ENCODE assay signal across 8 mouse cellular contexts in genomic region chr10:61069248-61069647, GRCm38 (mm10). TPM values are rescaled to one million over a fixed set of nuclear protein-coding genes. Genes with fewer than 3 reads are reported as not detected.
DNase-seq lines count a peak whose midpoint lies in the region; ATAC-seq lines count a peak whose summit lies in the region.

No protein-coding gene starts in this region.

- H3K4me1 ChIP-seq in heart, embryonic 12.5 days (replicated peaks): peaks cover 36% of the 10 kb centered on the region
- peaks cover 24% of the 10 kb centered on the region for H3K4me1 ChIP-seq in midbrain, embryonic 13.5 days (replicated peaks)
- 0 out of 2 replicates have a peak, but pooled peaks cover 4% of the 10 kb centered on the region for H3K4me1 ChIP-seq in midbrain, embryonic 14.5 days (ENCODE audit: control insufficient read depth, insufficient read depth, low read length)
- peaks cover 33% of the 10 kb centered on the region for H3K4me1 ChIP-seq in limb, embryonic 12.5 days (replicated peaks)

- no peak for DNase-seq in heart, postnatal 4 days
- DNase-seq in midbrain, embryonic 14.5 days: no peak
- no peak for DNase-seq in layer of hippocampus, postnatal 14 days (ENCODE audit: low spot score in 2 of 2)
- DNase-seq in adrenal gland, postnatal 25 days: no peak
- DNase-seq in frontal cortex, postnatal 10 days (ENCODE audit: low spot score in 2 of 2): no peak

- no peaks in the 10 kb centered on the region for H3K27me3 ChIP-seq in heart, embryonic 12.5 days (replicated peaks)
- H3K27me3 ChIP-seq in midbrain, embryonic 13.5 days: peaks cover 6% of the 10 kb centered on the region; the same call in 1 of the 2 replicates
- no peaks in the 10 kb centered on the region for H3K27me3 ChIP-seq in midbrain, embryonic 14.5 days (ENCODE audit: control insufficient read depth, insufficient read depth, low read length)
- H3K27me3 ChIP-seq in limb, embryonic 12.5 days: no peaks in the 10 kb centered on the region

- H3K4me2 ChIP-seq in heart, embryonic 12.5 days: peak overlapping the region; percentile 50
- H3K4me2 ChIP-seq in midbrain, embryonic 13.5 days (replicated peaks): no peak overlapping the region
- no peak overlapping the region for H3K4me2 ChIP-seq in midbrain, embryonic 14.5 days (ENCODE audit: low read length)
- peak overlapping the region; percentile 23 for H3K4me2 ChIP-seq in limb, embryonic 12.5 days

- H3K36me3 ChIP-seq in heart, embryonic 12.5 days: no peaks in the 10 kb centered on the region
- H3K36me3 ChIP-seq in midbrain, embryonic 13.5 days: no peaks in the 10 kb centered on the region
- no peaks in the 10 kb centered on the region for H3K36me3 ChIP-seq in midbrain, embryonic 14.5 days (ENCODE audit: control insufficient read depth, insufficient read depth, low read length)
- no peaks in the 10 kb centered on the region for H3K36me3 ChIP-seq in limb, embryonic 12.5 days

- H3K9me3 ChIP-seq in heart, embryonic 12.5 days (replicated peaks): no peaks in the 10 kb centered on the region
- H3K9me3 ChIP-seq in midbrain, embryonic 13.5 days: no peaks in the 10 kb centered on the region
- H3K9me3 ChIP-seq in midbrain, embryonic 14.5 days (ENCODE audit: control insufficient read depth, low read length): no peaks in the 10 kb centered on the region
- no peaks in the 10 kb centered on the region for H3K9me3 ChIP-seq in limb, embryonic 12.5 days

- no peak for ATAC-seq in heart, embryonic 12.5 days (ENCODE audit: insufficient number of reproducible peaks, low FRiP score)
- peak; percentile 15; the same call in 1 of the 2 replicates for ATAC-seq in midbrain, embryonic 13.5 days
- no peak; the same call in 1 of the 2 replicates for ATAC-seq in midbrain, embryonic 14.5 days (ENCODE audit: low FRiP score, low TSS enrichment)
- ATAC-seq in limb, embryonic 12.5 days (ENCODE audit: insufficient number of reproducible peaks, insufficient read depth, low FRiP score, low TSS enrichment, low read depth): no peak

- H3K9ac ChIP-seq in heart, embryonic 12.5 days: peak overlapping the region; percentile 44; the same call in 1 of the 2 replicates
- H3K9ac ChIP-seq in midbrain, embryonic 13.5 days (replicated peaks): no peak overlapping the region
- H3K9ac ChIP-seq in midbrain, embryonic 14.5 days (replicated peaks; ENCODE audit: low read length): no peak overlapping the region
- H3K9ac ChIP-seq in limb, embryonic 12.5 days (replicated peaks): 0 out of 2 replicates have a peak overlapping the region, but pooled peaks have one; percentile 24

- H3K27ac ChIP-seq in heart, embryonic 12.5 days (ENCODE audit: poor library complexity, severe bottlenecking): peak overlapping the region; percentile 67
- no peak overlapping the region for H3K27ac ChIP-seq in midbrain, embryonic 13.5 days
- H3K27ac ChIP-seq in midbrain, embryonic 14.5 days (replicated peaks; ENCODE audit: low read depth, low read length): no peak overlapping the region
- no peak overlapping the region for H3K27ac ChIP-seq in limb, embryonic 12.5 days

- 10% methylated on average over 13 of the region's 13 CpGs for WGBS in heart, embryonic 12.5 days
- 9% methylated on average over 13 of the region's 13 CpGs for WGBS in midbrain, embryonic 13.5 days
- 13% methylated on average over 13 of the region's 13 CpGs for WGBS in midbrain, embryonic 14.5 days
- WGBS in limb, embryonic 12.5 days: 10% methylated on average over 13 of the region's 13 CpGs

- H3K4me3 ChIP-seq in heart, embryonic 12.5 days: peak overlapping the region; percentile 12; the same call in 1 of the 2 replicates
- no peak overlapping the region for H3K4me3 ChIP-seq in midbrain, embryonic 13.5 days (replicated peaks)
- H3K4me3 ChIP-seq in midbrain, embryonic 14.5 days (replicated peaks; ENCODE audit: low read depth, low read length): no peak overlapping the region
- no peak overlapping the region for H3K4me3 ChIP-seq in limb, embryonic 12.5 days (replicated peaks)

RNA-seq across cellular contexts. Expression of gene Pcbd1, which starts 19.9 kb away (rescaled TPM):
- polyA plus RNA-seq in heart, embryonic 12.5 days (2016; fragmentation: Nextera tagmentation; extraction: Ambion mirVana): 68.6 and 69.1 TPM in 2 replicates
- total RNA-seq in heart, postnatal 4 days (2021): 10 to 100 TPM; 20.8 to 21.8 TPM
- polyA plus RNA-seq in midbrain, embryonic 13.5 days (2015; fragmentation: Nextera tagmentation; extraction: Ambion mirVana): 31.8 and 32.6 TPM in 2 replicates
- polyA plus RNA-seq in midbrain, embryonic 14.5 days (2014; fragmentation: Nextera tagmentation; extraction: Ambion mirVana): 39.8 and 52.0 TPM in 2 replicates
- polyA plus RNA-seq in limb, embryonic 12.5 days (2016; fragmentation: Nextera tagmentation; extraction: Ambion mirVana): 17.1 and 17.5 TPM in 2 replicates
- total RNA-seq in layer of hippocampus, postnatal 14 days (2021): 10 to 100 TPM; 13.7 to 15.9 TPM
- total RNA-seq in adrenal gland, postnatal 25 days (2021): 13.9 and 15.8 TPM in 2 replicates

Comparison
In these comparisons a context has a peak if more than half of its experiments do, and no peak if none do; other contexts are left out.
1. H3K4me2 ChIP-seq: peak in heart, embryonic 12.5 days (single experiment) and limb, embryonic 12.5 days (single experiment); none in midbrain, embryonic 13.5 days (single experiment) and midbrain, embryonic 14.5 days (single experiment).
2. H3K9ac ChIP-seq: peak in heart, embryonic 12.5 days (single experiment) and limb, embryonic 12.5 days (single experiment); none in midbrain, embryonic 13.5 days (single experiment) and midbrain, embryonic 14.5 days (single experiment).